Mouse (Mus musculus) erythroblast, embryonic 14.5 days (primary cell): ENCODE measurements around the gene Scamp4.

Experiments used
- GATA1 ChIP-seq: IDR thresholded peaks from 2 replicates; pipeline ENCODE4 v1.6.1; 2012; ENCODE audit warnings: low read length, inconsistent platforms, mixed read lengths
- TAL1 ChIP-seq: IDR thresholded peaks from 3 replicates; pipeline ENCODE4 v1.6.1; 2012; ENCODE audit warnings: low read length, inconsistent platforms, mixed read lengths

- no peak for TF ChIP-seq GATA1
- no peak for TF ChIP-seq TAL1
Measured at GRCm38 (mm10) chr10:80576351-80577194, 26.1 kb upstream of the Scamp4 start.
